9 mouse cellular contexts compared by ENCODE assay signal in the genomic region with DNA sequence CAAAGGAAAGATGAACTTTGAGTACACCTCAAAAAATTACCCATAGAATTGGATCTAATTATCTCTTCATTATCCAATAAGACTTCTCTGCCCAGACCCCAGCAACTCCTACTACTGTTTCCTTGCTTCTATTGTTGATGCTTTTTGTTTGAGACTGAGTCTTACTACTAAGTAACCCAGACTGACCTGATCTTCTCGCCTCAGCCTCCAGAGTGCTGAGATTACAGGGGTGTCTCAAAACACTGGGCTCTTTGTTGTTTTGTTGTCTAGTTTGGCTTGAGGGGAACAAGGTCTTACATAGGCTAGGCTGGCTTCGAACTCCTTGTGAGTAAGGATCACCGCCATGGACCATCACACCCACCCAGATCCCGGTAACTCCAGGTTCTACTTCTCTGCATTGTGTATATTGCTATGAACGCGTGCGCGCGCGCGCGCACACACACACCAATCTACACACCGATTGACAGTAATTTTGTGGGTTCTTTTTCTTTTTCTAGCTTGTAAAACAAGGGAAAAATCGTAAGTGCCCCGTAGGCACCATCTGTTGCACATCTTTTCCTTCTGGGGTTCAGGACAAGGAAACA. TPM values are rescaled to one million over a fixed set of nuclear protein-coding genes. Genes with fewer than 3 reads are reported as not detected.
A peak's percentile ranks its signal among the peaks of the same experiment; 100 is the strongest.
DNase-seq lines count a peak whose midpoint lies in the region; ATAC-seq lines count a peak whose summit lies in the region.
"Had no signal": no experiment of that assay in that cellular context is flagged by ENCODE, and none has a peak within 500 bp of the region (broad histone marks: within the 10 kb centered on the region; RNA-seq: fewer than 3 reads in every experiment).

No protein-coding gene starts in this region.

- no peaks in the 10 kb centered on the region for H3K9me3 ChIP-seq in lung, embryonic 16.5 days (ENCODE audit: control insufficient read depth, low read length)
- no peaks in the 10 kb centered on the region for H3K9me3 ChIP-seq in forebrain, embryonic 12.5 days
- no peaks in the 10 kb centered on the region for H3K9me3 ChIP-seq in limb, embryonic 15.5 days
- H3K9me3 ChIP-seq in stomach, embryonic 15.5 days: no peaks in the 10 kb centered on the region

- no peaks in the 10 kb centered on the region for H3K36me3 ChIP-seq in lung, embryonic 16.5 days (ENCODE audit: control insufficient read depth, insufficient read depth, low read length)
- no peaks in the 10 kb centered on the region for H3K36me3 ChIP-seq in forebrain, embryonic 12.5 days (replicated peaks)
- H3K36me3 ChIP-seq in limb, embryonic 15.5 days: no peaks in the 10 kb centered on the region
- no peaks in the 10 kb centered on the region for H3K36me3 ChIP-seq in stomach, embryonic 15.5 days

- 20% methylated on average over 15 of the region's 15 CpGs for WGBS in lung, embryonic 16.5 days
- WGBS in forebrain, embryonic 12.5 days: 27% methylated on average over 15 of the region's 15 CpGs
- WGBS in limb, embryonic 15.5 days: 23% methylated on average over 15 of the region's 15 CpGs
- WGBS in stomach, embryonic 15.5 days: 21% methylated on average over 15 of the region's 15 CpGs

- intact Hi-C loops in left cerebral cortex, postnatal 36 days (cut with DNase I): no loop called here

- ATAC-seq in lung, embryonic 16.5 days (ENCODE audit: low read depth): no peak
- no peak for ATAC-seq in forebrain, embryonic 12.5 days (ENCODE audit: low FRiP score)
- ATAC-seq in limb, embryonic 15.5 days (ENCODE audit: insufficient number of reproducible peaks, low FRiP score, low TSS enrichment, low read depth): no peak
- no peak for ATAC-seq in stomach, embryonic 15.5 days (ENCODE audit: insufficient read depth, low FRiP score, low read depth)

- peak overlapping the region; percentile 71 for H3K4me2 ChIP-seq in lung, embryonic 16.5 days (ENCODE audit: low read depth, low read length)
- H3K4me2 ChIP-seq in forebrain, embryonic 12.5 days: peak overlapping the region; percentile 53
- H3K4me2 ChIP-seq in limb, embryonic 15.5 days: peak overlapping the region; percentile 67
- H3K4me2 ChIP-seq in stomach, embryonic 15.5 days: peak overlapping the region; percentile 71

- H3K27me3 ChIP-seq in lung, embryonic 16.5 days (ENCODE audit: control insufficient read depth, insufficient read depth, low read depth, low read length): no peaks in the 10 kb centered on the region; the same call in 1 of the 2 replicates
- H3K27me3 ChIP-seq in forebrain, embryonic 12.5 days: no peaks in the 10 kb centered on the region
- no peaks in the 10 kb centered on the region; the same call in 1 of the 2 replicates for H3K27me3 ChIP-seq in limb, embryonic 15.5 days
- H3K27me3 ChIP-seq in stomach, embryonic 15.5 days (replicated peaks): no peaks in the 10 kb centered on the region

- peak overlapping the region; percentile 39 for H3K4me3 ChIP-seq in lung, embryonic 16.5 days (ENCODE audit: low read length)
- H3K4me3 ChIP-seq in forebrain, embryonic 12.5 days (replicated peaks): peak overlapping the region; percentile 34
- H3K4me3 ChIP-seq in limb, embryonic 15.5 days: peak overlapping the region; percentile 40
- peak overlapping the region; percentile 43 for H3K4me3 ChIP-seq in stomach, embryonic 15.5 days (replicated peaks)

- DNase-seq in lung, postnatal 10 days: no peak
- no peak for DNase-seq in left cerebral cortex, postnatal 36 days (ENCODE audit: low spot score in 2 of 2)
- no peak for DNase-seq in urinary bladder, postnatal 10 days (ENCODE audit: low spot score)
- DNase-seq in layer of hippocampus, postnatal 10 days (ENCODE audit: low spot score in 2 of 2): no peak

- H3K27ac ChIP-seq in lung, embryonic 16.5 days (ENCODE audit: low read length): peak overlapping the region; percentile 69
- peak overlapping the region; percentile 89 for H3K27ac ChIP-seq in forebrain, embryonic 12.5 days
- peak overlapping the region; percentile 63 for H3K27ac ChIP-seq in limb, embryonic 15.5 days
- peak overlapping the region; percentile 80 for H3K27ac ChIP-seq in stomach, embryonic 15.5 days

- peak overlapping the region; percentile 61 for H3K9ac ChIP-seq in lung, embryonic 16.5 days (ENCODE audit: low read length)
- peak overlapping the region; percentile 31 for H3K9ac ChIP-seq in forebrain, embryonic 12.5 days
- peak overlapping the region; percentile 23 for H3K9ac ChIP-seq in limb, embryonic 15.5 days
- peak overlapping the region; percentile 20; the same call in 1 of the 2 replicates for H3K9ac ChIP-seq in stomach, embryonic 15.5 days

- H3K4me1 ChIP-seq in lung, embryonic 16.5 days (replicated peaks; ENCODE audit: control insufficient read depth, insufficient read depth, low read length): peaks cover 18% of the 10 kb centered on the region
- H3K4me1 ChIP-seq in forebrain, embryonic 12.5 days: peaks cover 44% of the 10 kb centered on the region
- peaks cover 27% of the 10 kb centered on the region for H3K4me1 ChIP-seq in limb, embryonic 15.5 days
- H3K4me1 ChIP-seq in stomach, embryonic 15.5 days: peaks cover 12% of the 10 kb centered on the region; the same call in 1 of the 2 replicates

RNA-seq across cellular contexts. Expression of gene Rimklb, which starts 7.5 kb away (rescaled TPM):
- 7.5 and 8.3 TPM in 2 replicates for polyA plus RNA-seq in lung, embryonic 16.5 days (2015; fragmentation: Nextera tagmentation; extraction: Ambion mirVana)
- polyA plus RNA-seq in forebrain, embryonic 12.5 days (2016; fragmentation: Nextera tagmentation; extraction: Ambion mirVana): 81.6 and 84.6 TPM in 2 replicates
- polyA plus RNA-seq in limb, embryonic 15.5 days (2015; fragmentation: Nextera tagmentation; extraction: Ambion mirVana): 9.3 and 11.6 TPM in 2 replicates
- polyA plus RNA-seq in stomach, embryonic 15.5 days (2015; fragmentation: Nextera tagmentation; extraction: Ambion mirVana): 8.4 and 11.0 TPM in 2 replicates
- 10 to 100 TPM; 73.0 to 92.4 TPM for total RNA-seq in left cerebral cortex, postnatal 36 days (2021)
- total RNA-seq in layer of hippocampus, postnatal 10 days (2021): 100 to 1,000 TPM; 246 to 252 TPM
- total RNA-seq: granulocyte monocyte progenitor cell, adult 5-6 weeks had no signal

RNA-seq across cellular contexts. Expression of gene Mfap5, which starts 14.6 kb away (rescaled TPM):
- 26.4 and 31.6 TPM in 2 replicates for polyA plus RNA-seq in lung, embryonic 16.5 days (2015; fragmentation: Nextera tagmentation; extraction: Ambion mirVana)
- polyA plus RNA-seq in forebrain, embryonic 12.5 days (2016; fragmentation: Nextera tagmentation; extraction: Ambion mirVana): 0.51 and 0.75 TPM in 2 replicates
- polyA plus RNA-seq in limb, embryonic 15.5 days (2015; fragmentation: Nextera tagmentation; extraction: Ambion mirVana): 63.6 and 80.5 TPM in 2 replicates
- polyA plus RNA-seq in stomach, embryonic 15.5 days (2015; fragmentation: Nextera tagmentation; extraction: Ambion mirVana): 41.8 and 50.3 TPM in 2 replicates
- not detected for total RNA-seq in left cerebral cortex, postnatal 36 days (2021)
- total RNA-seq in layer of hippocampus, postnatal 10 days (2021): 1 to 10 TPM in 1 of 2 experiments, under 1 TPM in 1; 0.73 to 1.2 TPM
- total RNA-seq: granulocyte monocyte progenitor cell, adult 5-6 weeks had no signal

Comparison
In these comparisons a context has a peak if more than half of its experiments do, and no peak if none do; other contexts are left out.
1. RNA of gene Mfap5, which starts 14.6 kb away (polyA plus RNA-seq): 63.6 to 80.5 TPM in limb, embryonic 15.5 days, 41.8 to 50.3 TPM in stomach, embryonic 15.5 days and 26.4 to 31.6 TPM in lung, embryonic 16.5 days; 0.51 to 0.75 TPM in forebrain, embryonic 12.5 days; every median in the first group is over 10 times any median in the second.
2. Peak in every context shown above with its lines, with median percentiles within 50 percentile points of each other: H3K27ac ChIP-seq, H3K4me2 ChIP-seq, H3K4me3 ChIP-seq and H3K9ac ChIP-seq.